Mouse (Mus musculus): ENCODE data around the gene Slc25a26.

DNA sequence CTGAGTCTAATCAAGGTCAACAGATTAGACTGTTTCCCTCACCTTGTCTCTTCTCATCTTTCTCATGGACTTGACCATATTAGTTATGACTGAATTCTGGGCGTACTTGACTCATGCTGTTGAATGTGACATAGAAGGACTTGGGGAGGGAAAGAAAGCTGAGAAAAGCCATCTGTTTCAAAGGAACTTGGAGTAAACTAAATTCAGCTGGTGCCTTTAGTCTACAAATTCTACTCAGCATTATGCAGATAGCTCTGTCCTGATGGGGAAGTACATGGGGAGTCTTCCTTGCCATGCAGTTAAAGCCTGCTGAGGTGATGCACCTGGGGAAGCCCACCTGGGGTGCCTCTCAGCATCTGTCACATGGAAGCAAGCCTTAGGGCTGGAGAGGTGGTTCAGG is 37.5 kb downstream of the Slc25a26 start:
- TF ChIP-seq CTCF (IDR thresholded peaks at IDR 0.05; ENCODE audit: borderline replicate concordance, extremely low read depth, insufficient read depth, insufficient read length) (no peak), POLR2A (IDR thresholded peaks at IDR 0.05; ENCODE audit: borderline replicate concordance, extremely low read depth, insufficient read depth, insufficient read length, poor library complexity, severe bottlenecking) (no peak)
